Mouse (Mus musculus): ENCODE results near the gene Gprc5b. TPM values are rescaled to one million over a fixed set of nuclear protein-coding genes. Genes with fewer than 3 reads are reported as not detected.

Gprc5b gene
- total RNA-seq, 2 experiments from 2014 or later, result not detected

DNA sequence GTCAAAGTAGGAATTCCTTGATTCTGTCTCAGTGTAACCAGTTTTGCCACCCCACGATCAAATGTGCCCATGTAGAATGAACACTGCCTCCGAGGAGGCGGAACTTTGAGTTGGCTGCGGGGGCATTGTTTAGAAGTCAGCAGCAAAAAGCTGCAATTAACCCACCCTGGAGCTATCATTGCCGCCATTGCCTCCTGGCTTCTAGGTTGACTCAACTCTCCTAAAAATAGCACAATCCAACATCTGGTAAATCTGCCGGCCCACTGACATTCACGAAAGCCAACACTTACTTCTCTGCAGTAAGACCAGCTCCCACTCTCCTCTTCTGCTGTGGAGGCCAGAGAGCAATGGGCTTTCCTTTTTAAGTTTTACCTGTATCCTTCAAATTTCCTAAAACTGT, 35.8 kb downstream of the Gprc5b start:
- no peak for ATAC-seq (replicated peaks; ENCODE audit: low FRiP score, poor library complexity, severe bottlenecking)

DNA sequence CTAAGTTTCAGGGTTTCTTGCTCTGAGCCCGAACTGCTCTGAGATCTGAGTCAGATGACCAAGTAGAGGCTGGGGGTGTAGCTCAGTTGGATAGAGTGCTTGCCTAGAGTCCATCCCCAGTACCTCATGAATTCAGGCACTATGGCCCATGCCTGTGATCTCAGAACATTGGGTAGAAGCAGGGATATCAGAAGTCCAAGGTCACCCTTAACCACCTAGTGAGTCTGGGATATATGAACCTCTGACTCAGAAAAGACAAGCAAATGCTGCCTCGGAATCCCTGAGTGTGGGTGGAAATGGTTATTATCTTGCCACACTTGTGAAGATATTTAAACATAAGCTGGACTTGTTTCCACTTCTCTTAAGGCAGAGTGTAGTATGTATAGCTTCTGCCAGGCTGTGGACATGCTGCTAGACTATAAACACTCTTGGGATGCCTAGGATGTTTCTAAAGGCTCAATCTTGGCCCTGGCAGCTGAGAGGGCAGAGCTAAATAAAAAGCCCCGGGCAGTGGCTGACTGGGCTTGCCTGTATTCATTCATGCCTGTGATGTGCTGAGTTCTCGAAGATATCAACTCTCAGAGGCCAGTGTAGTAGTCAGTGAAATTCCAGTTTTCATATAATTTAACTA, 38.3 kb downstream of the Gprc5b start:
- no peak for ATAC-seq (replicated peaks; ENCODE audit: low FRiP score, poor library complexity, severe bottlenecking)

DNA sequence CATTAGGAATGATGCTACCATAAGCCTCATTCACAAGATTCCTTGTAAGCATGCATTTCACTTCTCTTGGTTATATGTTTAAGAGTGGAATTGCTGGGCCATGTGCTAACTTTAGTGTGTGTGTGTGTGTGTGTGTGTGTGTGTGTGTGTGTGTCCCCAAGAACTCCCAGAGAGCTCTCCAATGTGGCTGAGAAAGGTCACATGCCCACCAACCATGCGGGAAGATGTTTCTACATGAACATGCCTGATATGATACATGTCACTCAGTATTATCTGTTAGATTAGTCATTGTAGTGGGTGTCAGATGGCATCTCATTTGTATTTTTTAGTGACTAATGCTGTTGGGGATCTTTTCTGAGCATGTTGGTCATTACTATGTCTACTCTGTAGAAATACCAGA, 40.0 kb downstream of the Gprc5b start:
- ATAC-seq (replicated peaks; ENCODE audit: low FRiP score, poor library complexity, severe bottlenecking), result no peak

DNA sequence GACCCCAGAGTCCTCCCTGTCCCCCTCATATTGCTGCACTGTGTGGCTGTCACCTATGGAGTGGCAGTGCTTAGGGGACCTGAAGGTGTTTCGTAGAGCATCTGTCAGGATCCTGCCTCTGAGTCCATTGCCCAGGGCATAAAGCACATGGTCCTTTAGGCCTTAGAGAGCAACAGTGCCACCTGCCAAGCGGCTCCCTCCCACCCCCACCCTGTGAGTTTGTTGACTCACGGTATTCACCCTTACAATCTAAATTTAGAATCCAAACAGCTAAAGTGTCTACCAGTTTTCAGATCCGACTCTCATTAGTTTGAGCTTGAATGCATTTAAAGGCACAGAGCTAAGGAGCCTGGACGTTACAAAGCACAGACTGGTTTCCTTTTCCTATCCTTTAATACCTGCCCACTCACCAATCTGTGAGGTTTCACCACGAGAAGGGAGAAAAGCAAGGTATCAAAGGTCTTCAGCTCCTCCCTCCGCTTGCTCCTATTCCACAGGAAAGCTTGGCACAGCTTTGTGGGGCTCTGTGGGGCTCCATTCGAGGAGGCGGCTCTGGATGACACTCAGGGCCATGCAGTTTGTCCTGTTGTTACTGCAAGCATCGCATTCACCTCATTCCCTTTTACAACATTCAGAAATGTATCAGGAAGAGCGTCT, 41.3 kb downstream of the Gprc5b start:
- no peak for ATAC-seq (replicated peaks; ENCODE audit: low FRiP score, poor library complexity, severe bottlenecking)

DNA sequence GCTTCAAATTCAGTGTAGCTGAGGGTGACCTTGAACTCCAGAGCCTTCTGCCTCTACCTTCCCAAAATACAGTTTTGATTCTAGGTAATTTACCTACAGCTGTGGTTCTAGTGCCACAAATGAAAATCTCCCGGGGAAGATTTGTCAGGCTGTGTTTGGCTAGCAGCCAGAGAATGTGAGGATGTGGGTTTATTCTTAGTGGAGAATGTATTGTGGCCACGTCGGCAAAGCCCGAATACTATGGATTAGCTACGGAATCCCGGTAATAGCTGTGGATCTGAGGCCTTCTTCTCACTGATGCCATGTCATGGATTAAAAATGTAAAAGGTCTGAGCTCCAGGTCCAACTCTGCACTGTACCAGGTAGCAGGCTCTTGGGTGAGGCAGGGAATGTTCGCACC, 45.3 kb downstream of the Gprc5b start:
- no peak for ATAC-seq (replicated peaks; ENCODE audit: low FRiP score, poor library complexity, severe bottlenecking)

DNA sequence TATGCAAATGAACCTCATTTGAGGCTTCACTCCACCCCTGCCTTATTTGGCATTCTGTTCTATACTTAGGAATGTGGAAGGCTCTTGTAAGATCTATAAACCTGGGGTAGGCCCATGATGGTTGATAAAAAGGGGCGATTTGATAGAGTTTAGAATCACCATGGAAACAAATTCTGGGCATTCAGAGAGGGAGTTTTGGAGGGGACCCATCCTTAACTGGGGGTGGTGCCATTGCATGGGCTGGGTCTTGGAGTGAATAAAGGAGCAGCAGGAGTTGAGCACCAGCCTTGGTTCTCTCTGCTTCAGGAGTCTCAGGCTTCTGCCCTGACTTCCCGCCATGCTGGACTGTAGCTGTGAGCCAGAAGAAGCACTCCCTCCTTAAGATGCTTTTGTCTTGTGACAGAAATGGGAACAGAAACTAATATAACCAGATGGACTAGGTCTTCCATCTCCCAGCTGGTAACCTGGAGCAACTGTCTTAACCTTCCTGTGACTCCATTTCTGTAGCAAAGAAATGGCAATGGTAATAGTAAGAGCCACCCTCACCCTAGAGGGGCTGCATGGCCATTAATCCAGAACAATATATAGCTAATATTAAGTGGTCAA, 46.2 kb downstream of the Gprc5b start:
- no peak for ATAC-seq (replicated peaks; ENCODE audit: low FRiP score, poor library complexity, severe bottlenecking)

DNA sequence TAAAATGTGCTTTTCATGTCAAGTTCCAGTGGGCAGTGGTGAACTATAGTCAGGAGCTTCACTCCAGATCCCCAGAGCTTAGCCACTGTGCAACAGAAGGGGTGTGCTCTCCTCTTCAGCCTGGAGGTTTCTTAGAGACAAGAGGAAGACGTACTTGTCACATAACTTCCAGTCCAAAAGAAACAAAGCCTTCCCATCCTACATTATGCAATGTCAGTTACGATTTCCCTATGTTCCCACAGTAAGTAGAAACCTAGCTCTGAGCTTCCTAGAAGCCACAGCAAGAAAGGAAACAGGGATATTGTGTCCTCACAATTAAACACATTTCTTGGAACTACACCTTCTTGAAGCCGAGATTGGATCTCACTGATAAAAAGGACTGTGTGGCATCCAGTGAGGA, 47.8 kb downstream of the Gprc5b start:
- no peak for ATAC-seq (replicated peaks; ENCODE audit: low FRiP score, poor library complexity, severe bottlenecking)

DNA sequence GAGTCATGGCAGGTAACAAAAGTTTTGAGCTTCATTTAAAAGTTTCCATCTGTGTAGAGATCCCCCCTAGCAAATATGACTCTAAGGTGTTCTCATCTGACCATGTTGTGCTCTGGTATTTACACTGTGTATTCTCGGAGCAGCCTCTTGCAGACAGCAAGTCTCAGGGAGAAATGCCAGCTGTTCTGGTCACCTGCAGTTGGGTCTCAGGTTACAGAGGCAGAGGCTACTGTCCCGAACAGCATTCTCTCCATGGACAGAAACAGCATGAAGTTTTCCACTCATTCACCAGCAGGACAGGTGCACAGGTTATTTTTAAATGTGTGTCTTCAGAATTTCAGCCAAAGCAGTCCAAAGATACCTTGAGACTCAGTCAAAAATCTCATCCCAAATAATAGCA, 50.1 kb downstream of the Gprc5b start:
- ATAC-seq (replicated peaks; ENCODE audit: low FRiP score, poor library complexity, severe bottlenecking), result no peak

DNA sequence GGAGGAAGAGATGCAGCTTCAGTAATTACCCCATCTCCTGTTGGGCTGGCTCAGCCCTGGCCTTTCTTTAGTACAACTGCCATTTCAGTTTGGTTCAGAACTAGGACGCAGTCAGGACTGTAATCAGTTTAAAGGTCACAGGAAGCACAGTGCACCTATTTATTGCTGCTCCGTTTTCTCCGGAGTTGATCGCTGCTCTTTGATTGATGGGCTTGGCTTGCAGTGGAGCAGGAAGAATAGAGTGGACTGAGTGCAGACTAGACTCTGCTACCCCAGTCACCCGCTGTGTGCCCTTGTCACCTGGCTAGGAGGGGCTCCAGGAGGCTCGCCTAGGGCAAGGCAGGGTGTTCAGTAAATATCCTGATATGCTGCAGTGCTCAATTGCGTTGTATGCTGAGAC, 51.8 kb downstream of the Gprc5b start:
- no peak for ATAC-seq (replicated peaks; ENCODE audit: low FRiP score, poor library complexity, severe bottlenecking)

DNA sequence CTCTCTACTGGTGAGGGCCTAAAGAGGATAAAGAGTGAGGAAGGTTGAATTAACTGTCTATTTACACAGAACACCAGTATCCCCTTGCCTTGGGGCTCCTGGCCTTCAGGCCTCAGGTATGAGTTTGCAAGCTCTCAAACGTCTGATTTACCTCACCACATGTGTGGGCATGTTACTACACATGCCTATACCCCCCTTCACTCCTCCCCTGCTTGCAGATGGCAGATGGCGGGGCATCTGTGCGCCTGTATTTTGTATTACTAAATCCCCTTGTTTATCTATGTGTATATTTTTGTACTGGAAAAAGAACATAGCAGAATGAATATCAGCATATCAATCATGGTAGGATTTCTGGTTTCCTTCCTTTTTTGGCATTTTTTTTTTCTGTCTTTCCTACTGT, 52.7 kb downstream of the Gprc5b start:
- ATAC-seq (replicated peaks; ENCODE audit: low FRiP score, poor library complexity, severe bottlenecking), result no peak

DNA sequence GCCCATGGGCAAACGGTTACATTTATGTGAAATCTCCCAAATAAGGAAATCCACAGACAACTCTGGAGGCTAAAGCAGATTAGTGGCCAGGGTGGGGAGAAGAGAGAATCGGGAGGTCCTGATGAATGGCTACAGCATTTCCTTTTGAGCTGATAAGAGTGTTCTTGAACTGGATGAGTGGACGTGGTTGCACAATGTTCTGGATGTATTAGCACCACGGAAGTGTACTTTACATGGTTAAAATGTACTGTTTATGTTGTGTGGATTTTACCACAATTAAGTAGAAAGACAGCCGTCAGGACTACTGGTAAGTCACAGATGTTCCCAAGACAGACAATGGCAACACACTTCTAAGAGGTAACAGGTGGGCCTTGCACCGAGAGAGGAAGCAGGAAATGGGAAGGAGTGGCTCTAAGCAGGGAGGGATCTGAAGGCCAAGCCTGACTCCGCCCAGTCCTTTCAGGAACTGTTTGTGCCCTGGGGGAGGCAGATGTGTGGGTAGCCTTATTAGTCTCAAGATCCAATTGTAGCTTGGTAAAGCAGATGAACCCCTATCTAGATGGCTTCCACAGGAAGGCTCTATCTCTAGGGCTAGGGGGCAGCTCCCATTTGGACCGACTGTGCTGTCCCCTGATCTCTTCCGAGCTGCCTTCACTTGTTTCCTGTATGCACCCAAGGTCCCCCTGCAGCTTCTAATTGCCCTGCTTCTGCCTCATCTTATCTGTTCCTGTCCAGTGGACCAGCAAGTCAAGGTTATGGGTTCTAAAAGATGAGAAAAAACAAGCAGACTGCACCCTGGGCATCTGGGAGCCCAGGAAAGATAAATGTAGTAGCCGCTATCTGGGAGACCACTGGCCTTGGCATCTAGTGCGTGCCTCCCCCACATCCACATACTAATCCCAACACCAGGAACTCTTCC, 57.3 kb downstream of the Gprc5b start:
- ATAC-seq (replicated peaks; ENCODE audit: low FRiP score, poor library complexity, severe bottlenecking), result no peak

DNA sequence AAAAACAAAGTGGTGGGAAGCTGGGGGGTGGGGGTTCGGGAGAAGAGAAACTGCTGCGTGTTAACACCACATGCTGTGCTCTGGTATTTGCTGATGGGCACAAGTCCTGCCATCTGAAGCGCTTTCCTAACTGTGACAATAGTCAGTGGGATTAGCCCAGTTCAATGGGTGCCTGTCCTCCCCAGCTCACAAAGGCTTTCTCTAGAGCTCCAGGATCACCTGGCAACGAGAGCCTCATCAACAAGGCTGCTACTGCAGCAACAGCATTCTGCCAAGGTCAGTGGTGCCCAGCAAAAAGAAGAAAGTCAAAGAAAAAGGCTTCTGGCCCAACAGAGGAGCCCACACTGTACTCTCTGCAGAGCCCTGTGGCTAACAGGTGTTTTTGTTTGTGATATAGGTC, 58.2 kb downstream of the Gprc5b start:
- ATAC-seq (replicated peaks; ENCODE audit: low FRiP score, poor library complexity, severe bottlenecking), result no peak

DNA sequence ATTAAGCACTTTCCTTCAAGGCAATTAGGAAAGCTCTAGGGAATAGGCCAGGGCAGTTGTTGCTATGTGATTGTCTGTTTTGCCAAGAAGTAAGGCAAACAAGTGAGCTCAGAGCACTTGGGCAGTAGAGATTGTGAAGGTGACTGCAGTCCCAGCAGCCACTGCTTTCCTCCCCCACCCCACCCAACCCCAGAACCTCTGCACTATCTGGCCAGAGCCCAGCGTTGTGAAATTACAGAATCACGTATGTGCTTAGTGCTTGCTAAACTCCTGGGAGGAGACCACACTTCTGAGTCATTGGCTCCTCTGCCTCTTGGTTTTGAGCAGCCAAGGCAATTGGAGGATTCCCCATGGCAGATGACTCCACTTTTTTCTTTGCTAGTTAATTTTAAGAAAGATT, 59.7 kb downstream of the Gprc5b start:
- ATAC-seq (replicated peaks; ENCODE audit: low FRiP score, poor library complexity, severe bottlenecking), result no peak

DNA sequence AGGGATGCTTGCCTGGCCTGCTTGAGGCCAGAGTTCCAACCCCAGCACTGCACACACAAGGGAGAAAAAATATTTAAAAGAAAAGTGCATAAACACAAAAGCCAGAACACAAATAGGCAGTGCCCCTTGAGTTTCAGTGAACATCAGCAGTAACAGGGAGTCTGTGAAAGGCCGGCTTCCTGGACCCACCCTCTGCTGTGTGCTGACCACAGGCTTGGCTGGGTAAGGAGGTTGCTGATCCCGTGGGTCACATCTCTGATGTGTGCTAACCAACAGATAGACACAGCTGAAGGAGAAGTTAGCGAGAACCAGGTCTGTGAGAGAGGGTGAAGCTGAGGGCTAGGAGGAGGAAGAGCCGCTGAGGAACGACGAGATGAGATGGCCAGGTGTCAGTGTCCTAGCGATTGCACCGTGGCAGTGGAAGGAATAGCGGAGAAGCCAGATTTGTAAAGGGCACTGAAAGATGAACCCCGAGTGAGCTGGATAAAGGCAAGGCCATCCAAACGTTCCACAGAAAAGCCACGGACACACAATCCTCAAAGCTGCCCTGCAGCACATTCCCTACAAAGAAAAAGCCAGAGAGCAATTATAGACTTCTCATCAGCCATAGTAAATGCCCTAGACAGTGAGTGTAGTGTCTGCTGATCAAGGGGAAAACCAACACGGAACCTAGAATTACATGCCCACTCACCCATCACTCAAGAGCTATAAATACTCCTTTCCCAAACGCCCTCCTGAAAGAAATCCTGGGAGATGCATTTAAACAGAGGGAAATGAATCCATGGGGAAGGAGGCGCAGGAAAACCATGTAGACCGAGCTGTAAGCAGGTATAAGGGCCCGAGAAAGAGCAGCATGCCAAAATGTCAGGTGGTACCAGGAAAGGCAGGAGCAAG, 63.3 kb downstream of the Gprc5b start:
- no peak for ATAC-seq (replicated peaks; ENCODE audit: low FRiP score, poor library complexity, severe bottlenecking)

DNA sequence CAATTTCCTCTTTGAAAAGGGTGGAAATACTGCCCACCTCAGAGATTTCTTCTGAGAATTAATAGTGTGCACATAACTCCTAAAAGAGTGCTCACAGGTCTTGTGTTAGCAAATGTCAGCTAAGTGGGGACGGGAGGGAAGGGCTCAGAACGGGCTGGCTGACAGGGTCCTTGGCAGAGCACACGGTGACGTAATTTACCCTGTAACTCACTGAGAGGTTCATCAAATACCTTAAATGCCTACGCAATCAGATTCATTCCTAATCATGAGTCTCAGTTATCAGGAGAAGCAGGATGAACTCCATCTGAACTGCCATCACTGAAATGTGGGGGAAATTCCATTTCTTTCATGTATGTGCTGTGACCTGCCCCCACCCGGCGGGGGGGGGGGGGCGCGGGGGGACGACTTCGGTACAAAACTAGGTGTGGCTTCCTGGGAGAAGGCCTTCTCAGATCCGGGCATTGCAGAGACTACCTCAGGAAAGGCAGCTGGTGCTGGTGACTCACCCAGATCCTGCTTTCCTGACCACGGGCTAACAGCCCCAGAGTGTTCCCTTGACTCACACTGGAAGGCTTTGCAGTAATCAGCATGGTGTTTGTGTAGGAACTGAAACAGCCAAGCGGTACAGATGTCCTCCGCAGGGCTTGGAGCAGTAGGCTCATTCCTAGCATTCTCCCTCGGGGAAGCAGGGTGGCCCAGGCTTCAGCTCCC, 65.3 kb downstream of the Gprc5b start:
- ATAC-seq (replicated peaks; ENCODE audit: low FRiP score, poor library complexity, severe bottlenecking), result no peak

DNA sequence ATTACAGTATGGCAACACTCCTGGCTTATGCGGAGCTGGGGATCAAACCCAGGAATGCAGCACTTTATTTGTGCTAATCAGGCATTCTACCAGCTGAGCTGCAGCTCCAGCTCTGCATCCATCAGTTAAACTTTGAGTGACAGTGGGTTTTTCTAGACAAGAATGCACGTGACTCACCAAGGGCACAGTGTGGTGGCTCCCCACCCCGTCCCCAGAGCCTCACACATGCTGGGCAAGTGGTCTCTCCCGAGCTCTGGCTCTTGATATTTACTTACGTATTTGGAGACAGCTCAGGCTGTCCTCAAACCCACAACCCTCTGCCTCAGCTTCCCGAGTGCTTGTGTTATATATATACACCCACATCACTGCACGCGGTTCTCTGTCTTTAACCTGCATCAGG, 66.1 kb downstream of the Gprc5b start:
- no peak for ATAC-seq (replicated peaks; ENCODE audit: low FRiP score, poor library complexity, severe bottlenecking)

DNA sequence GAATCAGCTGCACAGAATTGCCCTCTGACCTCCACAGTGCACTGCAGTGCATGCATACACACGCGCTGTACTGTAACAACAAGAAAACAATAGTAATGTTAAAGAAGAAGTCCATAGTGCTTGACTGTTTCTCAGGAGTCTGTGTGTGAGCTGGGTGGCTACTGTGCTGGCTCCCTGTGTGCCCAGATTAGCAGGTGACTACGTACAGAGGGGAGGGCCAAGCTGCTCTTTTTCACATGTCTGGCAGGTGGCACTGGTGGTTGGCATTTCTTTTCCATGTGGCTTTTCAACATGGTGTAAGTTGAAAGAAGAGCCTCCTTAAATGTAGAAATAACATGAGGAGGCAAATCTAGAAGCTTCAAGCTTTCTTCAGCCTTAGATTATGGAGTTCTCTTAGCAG, 66.7 kb downstream of the Gprc5b start:
- no peak for ATAC-seq (replicated peaks; ENCODE audit: low FRiP score, poor library complexity, severe bottlenecking)

DNA sequence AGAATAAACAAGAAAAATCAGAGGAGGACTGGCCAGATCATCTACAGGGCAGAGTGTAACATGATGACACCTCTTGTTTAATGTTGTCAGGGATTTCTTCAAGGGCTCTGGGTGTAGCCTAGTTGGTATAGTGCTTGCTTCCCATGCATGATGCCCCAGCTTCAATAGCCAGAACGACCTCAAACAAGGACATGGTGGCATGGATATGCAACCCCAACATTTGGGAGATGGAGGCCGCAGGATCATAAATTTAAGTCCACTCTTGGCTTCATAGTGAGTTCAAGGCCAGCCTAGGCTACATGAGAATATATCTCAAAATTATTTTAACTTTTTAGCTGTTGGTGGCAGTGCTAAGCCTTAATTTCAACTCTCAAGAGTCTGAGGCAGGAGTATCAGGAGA, 67.7 kb downstream of the Gprc5b start:
- no peak for ATAC-seq (replicated peaks; ENCODE audit: low FRiP score, poor library complexity, severe bottlenecking)

Measured in erythroblast, adult 5-6 weeks (primary cell).